Mouse (Mus musculus): ENCODE data around the gene Krt24.

- TF ChIP-seq POLR2A (IDR thresholded peaks at IDR 0.05; ENCODE audit: borderline replicate concordance, extremely low read depth, low read depth, low read length): no peak
- no peak for TF ChIP-seq CTCF (IDR thresholded peaks at IDR 0.05; ENCODE audit: insufficient read depth, low read length)
Measured at GRCm38 (mm10) chr11:99283334-99283733, 1.7 kb downstream of the Krt24 start.
